Mouse (Mus musculus) thymus, adult 2 months (tissue): ENCODE results near the gene Hpcal1. TPM values are rescaled to one million over a fixed set of nuclear protein-coding genes. Genes with fewer than 3 reads are reported as not detected.

Experiments
- DNase-seq: peaks from one replicate; pipeline ENCODE4 v3.0.0; 2021
- H3K27ac ChIP-seq: fragments of 200-500 bp; 2 replicates; pipeline ENCODE4 v1.5.1; 2012; ENCODE audit warnings: low read length, control low read depth; ENCODE audit not compliant: control insufficient read depth, insufficient read depth
- H3K27me3 ChIP-seq: fragments of 200-500 bp; 2 replicates; pipeline ENCODE4 v1.6.1; 2012; ENCODE audit warnings: mild to moderate bottlenecking, low read length, moderate library complexity, mixed read lengths; ENCODE audit not compliant: control insufficient read depth, insufficient read depth
- H3K36me3 ChIP-seq: fragments of 200-500 bp; 2 replicates; pipeline ENCODE4 v1.6.1; 2012; ENCODE audit warnings: mild to moderate bottlenecking, low read length, moderate library complexity; ENCODE audit not compliant: control insufficient read depth, insufficient read depth
- H3K4me1 ChIP-seq: fragments of 200-500 bp; replicated peaks from 2 replicates; pipeline ENCODE4 v1.6.1; 2012; ENCODE audit warnings: low read length; ENCODE audit not compliant: control insufficient read depth, insufficient read depth
- H3K4me3 ChIP-seq: fragments of 200-500 bp; 2 replicates; pipeline ENCODE4 v1.5.1; 2012; ENCODE audit warnings: mild to moderate bottlenecking, low read length, control low read depth, moderate library complexity; ENCODE audit not compliant: control insufficient read depth, insufficient read depth
- CTCF ChIP-seq: fragments of 200-500 bp; IDR thresholded peaks from 2 replicates; pipeline ENCODE4 v1.5.1; 2012; ENCODE audit warnings: mild to moderate bottlenecking, control low read depth, low read length, moderate library complexity, borderline replicate concordance; ENCODE audit not compliant: control insufficient read depth, poor library complexity, insufficient read depth; ENCODE audit errors: extremely low read depth
- POLR2A ChIP-seq: fragments of 200-500 bp; IDR thresholded peaks from 2 replicates; pipeline ENCODE4 v1.6.1; 2012; ENCODE audit warnings: mild to moderate bottlenecking, low read length, control low read depth, moderate library complexity; ENCODE audit not compliant: control insufficient read depth, poor library complexity, insufficient read depth; ENCODE audit errors: extremely low read depth
- WGBS: fragments of 180-500 bp; shearing (Covaris S2); methylation state at CpG from one replicate; pipeline ENCODE4 v1.1.7; 2018; 5-methylcytosine and 5-hydroxymethylcytosine counted together
- polyA plus RNA-seq: library from polyadenylated mRNA; depleted of rRNA; stranded (reverse); fragments of >200 nt; gene quantifications from 2 replicates; pipeline ENCODE4 v1.2.3, GENCODE M21; 2012

Hpcal1 gene
- polyA plus RNA-seq, 1 experiment, result 322 TPM

- 65% methylated on average over 8 of the region's 8 CpGs for WGBS
- Histone ChIP-seq H3K36me3 (no peaks in the 10 kb centered on the region), H3K27me3 (no peaks in the 10 kb centered on the region), H3K4me3 (no peak overlapping the region), H3K27ac (no peak overlapping the region), H3K4me1 (no peaks in the 10 kb centered on the region)
- no peak for DNase-seq
- TF ChIP-seq POLR2A, result no peak
- TF ChIP-seq CTCF, result no peak
Observed at GRCm38 (mm10) chr12:17652216-17653050, 38.2 kb upstream of the Hpcal1 start.

- DNase-seq, result no peak
- no peaks in the 10 kb centered on the region for H3K36me3 ChIP-seq
- WGBS, result 97% methylated on average over 3 of the region's 3 CpGs
- no peak for TF ChIP-seq CTCF
- TF ChIP-seq POLR2A, result no peak
- peaks cover 2% of the 10 kb centered on the region; the same call in 1 of the 2 replicates for H3K4me1 ChIP-seq
- no peaks in the 10 kb centered on the region for H3K27me3 ChIP-seq
- H3K4me3 ChIP-seq, result no peak overlapping the region
- H3K27ac ChIP-seq, result no peak overlapping the region
Observed at GRCm38 (mm10) chr12:17653051-17653783, 37.4 kb upstream of the Hpcal1 start.

GRCm38 (mm10) chr12:17657561-17658195, 33.0 kb upstream of the Hpcal1 start:
- Histone ChIP-seq H3K27ac (no peak overlapping the region), H3K27me3 (no peaks in the 10 kb centered on the region), H3K4me3 (no peak overlapping the region), H3K36me3 (no peaks in the 10 kb centered on the region), H3K4me1 (peaks cover 7% of the 10 kb centered on the region)
- WGBS, result 78% methylated on average over 7 of the region's 7 CpGs
- DNase-seq, result no peak
- TF ChIP-seq CTCF (no peak), POLR2A (no peak)

GRCm38 (mm10) chr12:17658521-17658920, 32.1 kb upstream of the Hpcal1 start:
- no peaks in the 10 kb centered on the region for H3K27me3 ChIP-seq
- TF ChIP-seq POLR2A, result no peak
- TF ChIP-seq CTCF, result no peak
- 88% methylated on average over 5 of the region's 5 CpGs for WGBS
- no peak for DNase-seq
- no peak overlapping the region for H3K4me3 ChIP-seq
- no peak overlapping the region for H3K27ac ChIP-seq
- H3K4me1 ChIP-seq, result peaks cover 7% of the 10 kb centered on the region
- no peaks in the 10 kb centered on the region for H3K36me3 ChIP-seq

- no peaks in the 10 kb centered on the region for H3K36me3 ChIP-seq
- 41% methylated on average over 4 of the region's 4 CpGs for WGBS
- DNase-seq, result no peak
Observed at GRCm38 (mm10) chr12:17661483-17661920, 29.2 kb upstream of the Hpcal1 start.

GRCm38 (mm10) chr12:17663991-17664635, 26.5 kb upstream of the Hpcal1 start:
- no peaks in the 10 kb centered on the region for H3K27me3 ChIP-seq
- H3K36me3 ChIP-seq, result no peaks in the 10 kb centered on the region
- 91% methylated on average over 9 of the region's 9 CpGs for WGBS
- H3K4me3 ChIP-seq, result no peak overlapping the region
- H3K4me1 ChIP-seq, result no peaks in the 10 kb centered on the region; the same call in 1 of the 2 replicates
- TF ChIP-seq POLR2A, result no peak
- no peak for TF ChIP-seq CTCF
- no peak overlapping the region for H3K27ac ChIP-seq
- no peak for DNase-seq

More at GRCm38 (mm10) chr12:17661483-17661920, 29.2 kb upstream of the Hpcal1 start:
- Histone ChIP-seq H3K27me3 (no peaks in the 10 kb centered on the region), H3K4me3 (no peak overlapping the region), H3K4me1 (peaks cover 7% of the 10 kb centered on the region), H3K27ac (no peak overlapping the region)
- TF ChIP-seq CTCF, result no peak
- TF ChIP-seq POLR2A, result no peak
